ENCODE assay signal across 29 mouse cellular contexts in the genomic region with DNA sequence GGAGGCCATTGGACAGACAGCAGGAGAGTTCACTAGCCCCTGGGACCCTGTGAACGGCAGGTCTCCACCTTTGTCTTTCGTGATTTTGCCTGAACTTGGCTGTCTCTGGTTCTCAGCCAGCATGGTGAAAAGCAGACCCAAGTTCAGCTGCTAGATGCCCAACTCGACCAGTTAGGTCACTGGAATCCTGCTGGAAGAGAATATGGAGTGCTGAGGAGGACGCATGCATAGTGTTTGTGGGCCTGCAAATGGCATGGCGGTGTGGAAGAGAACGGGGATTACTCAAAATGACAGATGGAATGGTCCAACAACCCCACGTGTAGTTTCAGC. TPM values are rescaled to one million over a fixed set of nuclear protein-coding genes. Genes with fewer than 3 reads are reported as not detected.
DNase-seq lines count a peak whose midpoint lies in the region; ATAC-seq and TF ChIP-seq lines count a peak whose summit lies in the region.
"Had no signal": no experiment of that assay in that cellular context is flagged by ENCODE, and none has a peak within 500 bp of the region (broad histone marks: within the 10 kb centered on the region; RNA-seq: fewer than 3 reads in every experiment).

No protein-coding gene starts in this region.

- TF ChIP-seq EP300 in lung, postnatal 0 days (IDR thresholded peaks at IDR 0.05) = no peak

- H3K4me3 ChIP-seq in heart, embryonic 12.5 days = no peak overlapping the region
- H3K4me3 ChIP-seq in layer of hippocampus, adult 2 months = no peak overlapping the region
- no peak overlapping the region for H3K4me3 ChIP-seq in lung, postnatal 0 days (ENCODE audit: low read depth, low read length)
- H3K4me3 ChIP-seq in limb, embryonic 10.5 days = no peak overlapping the region
- H3K4me3 ChIP-seq: embryonic facial prominence, embryonic 12.5 days; erythroblast, embryonic 14.5 days; forebrain, embryonic 13.5 days; hindbrain, embryonic 12.5 days; liver, embryonic 15.5 days; neural tube, embryonic 15.5 days had no signal

- H3K36me3 ChIP-seq in heart, embryonic 12.5 days = no peaks in the 10 kb centered on the region
- H3K36me3 ChIP-seq in lung, postnatal 0 days (ENCODE audit: insufficient read depth, low read length) = no peaks in the 10 kb centered on the region
- no peaks in the 10 kb centered on the region for H3K36me3 ChIP-seq in limb, embryonic 10.5 days
- H3K36me3 ChIP-seq: embryonic facial prominence, embryonic 12.5 days; hindbrain, embryonic 12.5 days; liver, embryonic 15.5 days; neural tube, embryonic 15.5 days had no signal

- H3K27me3 ChIP-seq in heart, embryonic 12.5 days (replicated peaks) = no peaks in the 10 kb centered on the region
- H3K27me3 ChIP-seq in lung, postnatal 0 days (replicated peaks; ENCODE audit: insufficient read depth, low read length) = no peaks in the 10 kb centered on the region
- no peaks in the 10 kb centered on the region for H3K27me3 ChIP-seq in limb, embryonic 10.5 days (ENCODE audit: low read depth, poor library complexity, severe bottlenecking)
- H3K27me3 ChIP-seq: embryonic facial prominence, embryonic 12.5 days; forebrain, embryonic 13.5 days; hindbrain, embryonic 12.5 days; liver, embryonic 15.5 days; neural tube, embryonic 15.5 days; Patski had no signal

- no peak for DNase-seq in heart, postnatal 10 days
- no peak for DNase-seq in layer of hippocampus, adult 2 months (ENCODE audit: low spot score in 2 of 2)
- DNase-seq in layer of hippocampus, postnatal 10 days (ENCODE audit: low spot score in 2 of 2) = no peak
- DNase-seq in lung, postnatal 0 days (ENCODE audit: low spot score) = no peak
- no peak for DNase-seq in lung, postnatal 36 days
- DNase-seq in limb, embryonic 10.5 days (ENCODE audit: low spot score) = peak; percentile 17
- DNase-seq in kidney, postnatal 36 days = no peak
- DNase-seq: adrenal gland, postnatal 10 days; B cell, adult 2 months; cerebellum, postnatal 10 days; gastrocnemius, postnatal 25 days; kidney, postnatal 10 days; spleen, adult 18-20 months; thymus, postnatal 25 days had no signal

- 67% methylated on average over 7 of the region's 7 CpGs for WGBS in heart, embryonic 12.5 days
- 62% methylated on average over 7 of the region's 7 CpGs for WGBS in lung, postnatal 0 days
- 78% methylated on average over 7 of the region's 7 CpGs for WGBS in limb, embryonic 10.5 days

- H3K9me3 ChIP-seq in heart, embryonic 12.5 days (replicated peaks) = 0 out of 2 replicates have a peak, but pooled peaks cover 1% of the 10 kb centered on the region
- no peaks in the 10 kb centered on the region for H3K9me3 ChIP-seq in lung, postnatal 0 days (ENCODE audit: low read length)
- H3K9me3 ChIP-seq in limb, embryonic 10.5 days (replicated peaks) = no peaks in the 10 kb centered on the region
- H3K9me3 ChIP-seq: forebrain, embryonic 13.5 days; hindbrain, embryonic 12.5 days; liver, embryonic 15.5 days; neural tube, embryonic 15.5 days had no signal

- ATAC-seq in heart, embryonic 12.5 days (ENCODE audit: insufficient number of reproducible peaks, low FRiP score) = no peak
- no peak for ATAC-seq in lung, postnatal 0 days
- ATAC-seq: forebrain, embryonic 13.5 days; midbrain, embryonic 16.5 days; Patski had no signal

- TF ChIP-seq CTCF in layer of hippocampus, adult 2 months (conservative IDR thresholded peaks at IDR 0.05) = no peak
- TF ChIP-seq CTCF in lung, postnatal 0 days (IDR thresholded peaks at IDR 0.05) = no peak

- H3K27ac ChIP-seq in heart, embryonic 12.5 days (ENCODE audit: poor library complexity, severe bottlenecking) = peak overlapping the region; percentile 78
- H3K27ac ChIP-seq in layer of hippocampus, adult 2 months = peak overlapping the region; percentile 21; the same call in 1 of the 2 replicates
- peak overlapping the region; percentile 78 for H3K27ac ChIP-seq in lung, postnatal 0 days (ENCODE audit: low read length)
- no peak overlapping the region for H3K27ac ChIP-seq in limb, embryonic 10.5 days
- H3K27ac ChIP-seq: embryonic facial prominence, embryonic 12.5 days; forebrain, embryonic 13.5 days; hindbrain, embryonic 12.5 days; neural tube, embryonic 15.5 days had no signal

- H3K4me2 ChIP-seq in heart, embryonic 12.5 days = no peak overlapping the region
- H3K4me2 ChIP-seq in lung, postnatal 0 days (replicated peaks; ENCODE audit: low read depth, low read length) = no peak overlapping the region
- H3K4me2 ChIP-seq: embryonic facial prominence, embryonic 12.5 days; forebrain, embryonic 13.5 days; hindbrain, embryonic 12.5 days; liver, embryonic 15.5 days; neural tube, embryonic 15.5 days had no signal

- intact Hi-C loops in heart, postnatal 10 days (cut with DNase I) = loop anchor here (5.0 kb wide), 1 partner anchor 53 kb away; a partner anchor contains a TSS

- peaks cover 29% of the 10 kb centered on the region for H3K4me1 ChIP-seq in heart, embryonic 12.5 days (replicated peaks)
- H3K4me1 ChIP-seq in lung, postnatal 0 days (ENCODE audit: insufficient read depth, low read depth, low read length) = peaks cover 3% of the 10 kb centered on the region; the same call in 1 of the 2 replicates
- H3K4me1 ChIP-seq in limb, embryonic 10.5 days = 0 out of 2 replicates have a peak, but pooled peaks cover 5% of the 10 kb centered on the region
- H3K4me1 ChIP-seq: embryonic facial prominence, embryonic 12.5 days; forebrain, embryonic 13.5 days; hindbrain, embryonic 12.5 days; neural tube, embryonic 15.5 days had no signal

- no peak overlapping the region for H3K9ac ChIP-seq in heart, embryonic 12.5 days
- H3K9ac ChIP-seq in lung, postnatal 0 days (replicated peaks; ENCODE audit: low read depth) = no peak overlapping the region
- H3K9ac ChIP-seq: embryonic facial prominence, embryonic 12.5 days; forebrain, embryonic 13.5 days; hindbrain, embryonic 12.5 days; liver, embryonic 15.5 days; neural tube, embryonic 15.5 days had no signal

RNA-seq across cellular contexts. Expression of a gene that starts 4.0 kb away (rescaled TPM):
- 0.40 TPM in 1 of 2 replicates, not detected in the other for polyA plus RNA-seq in heart, embryonic 12.5 days (2016; fragmentation: Nextera tagmentation; extraction: Ambion mirVana)
- 10 to 100 TPM in 1 of 2 experiments, not detected in 1; 15.7 TPM for total RNA-seq in heart, postnatal 10 days (2021)
- total RNA-seq in layer of hippocampus, adult 2 months (2021) = not detected
- total RNA-seq in layer of hippocampus, postnatal 10 days (2021) = under 1 TPM in 1 of 2 experiments, not detected in 1; 0.78 TPM
- polyA plus RNA-seq in lung, postnatal 0 days (2015; fragmentation: Nextera tagmentation; extraction: Ambion mirVana) = 261 and 341 TPM in 2 replicates
- not detected in 2 replicates for polyA plus RNA-seq in limb, embryonic 10.5 days (2016; fragmentation: Nextera tagmentation; extraction: Ambion mirVana)
- total RNA-seq: adrenal gland, postnatal 10 days; gastrocnemius, postnatal 25 days; layer of hippocampus, adult 8-10 months; left cerebral cortex, adult 18-20 months; megakaryocyte progenitor cell, adult 5-6 weeks had no signal
- polyA plus RNA-seq: embryonic facial prominence, embryonic 12.5 days; erythroblast, embryonic 14.5 days; forebrain, embryonic 13.5 days; hindbrain, embryonic 12.5 days; inflammation-experienced regulatory T-cells, adult 6 months; kidney, adult 2 months; limb, embryonic 11.5 days; neural tube, embryonic 15.5 days; Patski had no signal

RNA-seq across cellular contexts. Expression of a gene that starts 50.4 kb away (rescaled TPM):
- 8.3 and 8.6 TPM in 2 replicates for polyA plus RNA-seq in heart, embryonic 12.5 days (2016; fragmentation: Nextera tagmentation; extraction: Ambion mirVana)
- total RNA-seq in heart, postnatal 10 days (2021) = 10 to 100 TPM; 14.5 to 14.9 TPM
- total RNA-seq in layer of hippocampus, adult 2 months (2021) = 1 to 10 TPM; 2.2 to 2.6 TPM
- 1 to 10 TPM; 3.9 to 4.4 TPM for total RNA-seq in layer of hippocampus, postnatal 10 days (2021)
- polyA plus RNA-seq in lung, postnatal 0 days (2015; fragmentation: Nextera tagmentation; extraction: Ambion mirVana) = 9.7 and 9.8 TPM in 2 replicates
- 6.4 and 6.6 TPM in 2 replicates for polyA plus RNA-seq in limb, embryonic 10.5 days (2016; fragmentation: Nextera tagmentation; extraction: Ambion mirVana)
- polyA plus RNA-seq: inflammation-experienced regulatory T-cells, adult 6 months had no signal

RNA-seq across cellular contexts. Expression of a gene that starts 53.1 kb away (rescaled TPM):
- polyA plus RNA-seq in heart, embryonic 12.5 days (2016; fragmentation: Nextera tagmentation; extraction: Ambion mirVana) = 61.5 and 65.9 TPM in 2 replicates
- 10 to 100 TPM; 49.2 to 56.2 TPM for total RNA-seq in heart, postnatal 10 days (2021)
- total RNA-seq in layer of hippocampus, adult 2 months (2021) = 10 to 100 TPM; 43.6 to 46.4 TPM
- 10 to 100 TPM; 49.8 to 51.1 TPM for total RNA-seq in layer of hippocampus, postnatal 10 days (2021)
- 36.0 and 40.6 TPM in 2 replicates for polyA plus RNA-seq in lung, postnatal 0 days (2015; fragmentation: Nextera tagmentation; extraction: Ambion mirVana)
- polyA plus RNA-seq in limb, embryonic 10.5 days (2016; fragmentation: Nextera tagmentation; extraction: Ambion mirVana) = 59.1 and 63.4 TPM in 2 replicates
